Mouse (Mus musculus) heart, adult 8-10 months (tissue): ENCODE measurements at regions not wholly inside any gene's neighbourhood (a gene's known extent, or its start where the extent isn't known, plus 50 kb on each side); places are given as distances from the start of the nearest gene placed in this dataset.
"Not testable (repeated sequence)": the region's sequence is repeated elsewhere in the genome, so short reads cannot be mapped to it uniquely, and the experiment has no call there.

Experiments used
- DNase-seq: peaks from one replicate; pipeline ENCODE4 v3.0.0; 2022; ENCODE audit warnings: low spot score

DNA sequence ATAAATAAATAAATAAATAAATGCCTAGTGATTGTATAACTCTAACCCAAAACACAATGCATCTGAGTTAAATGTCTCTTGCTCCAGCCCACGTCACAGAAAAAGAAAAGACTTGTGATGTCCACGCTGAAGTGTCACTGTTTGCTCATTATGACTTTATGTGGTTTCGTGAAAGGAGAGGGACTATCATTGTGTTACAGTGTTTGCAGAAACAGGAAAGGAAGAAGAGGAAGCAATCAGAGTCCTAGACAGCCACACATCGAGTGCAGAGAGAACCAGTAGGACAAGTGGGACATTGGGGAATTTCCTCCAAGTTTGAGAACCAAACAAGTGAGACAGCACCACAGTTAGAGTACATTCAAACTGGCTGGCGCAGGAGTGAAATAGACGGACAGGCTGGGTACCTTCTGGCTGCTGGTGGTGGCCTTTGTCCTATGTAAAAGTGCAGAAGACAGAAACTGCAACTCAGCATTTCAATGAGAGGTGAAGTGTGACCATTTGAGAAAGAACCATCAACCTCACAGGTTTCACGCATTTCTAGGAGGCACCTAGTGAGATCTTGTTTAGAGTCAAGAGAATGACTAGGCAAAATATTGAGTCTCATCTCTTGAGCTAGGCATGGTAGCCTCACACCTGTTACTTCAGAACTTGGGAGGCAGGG, 59.6 kb downstream of the Fasl start:
- DNase-seq, result no peak

DNA sequence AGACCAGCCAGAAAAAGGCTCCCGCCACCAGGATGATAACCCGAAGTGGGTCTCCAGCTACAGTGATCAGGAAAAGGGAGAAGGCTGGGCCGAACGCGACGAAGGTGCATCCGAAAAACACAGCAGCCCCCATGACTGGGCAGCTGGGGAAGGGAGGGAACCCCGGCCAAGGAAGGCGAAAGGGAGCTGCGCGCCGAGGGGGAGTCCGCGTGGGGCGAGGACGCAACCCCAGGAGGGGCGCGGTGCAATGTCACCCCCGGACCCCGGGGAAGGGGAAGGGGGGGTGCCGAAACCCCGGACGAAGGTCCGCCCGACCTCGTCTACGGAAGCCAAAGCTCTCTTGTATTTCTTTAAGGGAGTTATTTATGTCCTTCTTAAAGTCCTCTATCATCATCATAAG, 60.9 kb downstream of the Fasl start:
- DNase-seq, result not testable (repeated sequence)

DNA sequence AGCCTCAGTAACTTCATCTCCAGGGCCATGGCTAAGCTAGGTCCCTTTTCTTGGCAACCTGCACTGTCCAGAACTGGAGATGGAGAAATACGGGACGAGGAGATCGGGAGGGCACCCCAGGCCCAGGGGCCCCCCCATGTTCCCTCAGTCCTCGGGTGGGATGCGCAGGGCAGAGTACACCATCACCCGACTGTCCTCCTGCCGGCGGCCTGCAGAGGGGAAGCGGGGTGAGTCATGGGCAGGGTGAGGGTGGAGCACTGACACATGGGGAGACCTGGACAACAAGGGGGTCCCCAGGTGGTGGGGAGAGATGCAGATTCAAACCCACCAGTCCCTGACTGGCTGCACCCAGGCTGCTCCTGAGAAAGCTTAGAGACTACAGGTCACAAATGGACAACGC, 62.2 kb downstream of the Fasl start:
- not testable (repeated sequence) for DNase-seq

DNA sequence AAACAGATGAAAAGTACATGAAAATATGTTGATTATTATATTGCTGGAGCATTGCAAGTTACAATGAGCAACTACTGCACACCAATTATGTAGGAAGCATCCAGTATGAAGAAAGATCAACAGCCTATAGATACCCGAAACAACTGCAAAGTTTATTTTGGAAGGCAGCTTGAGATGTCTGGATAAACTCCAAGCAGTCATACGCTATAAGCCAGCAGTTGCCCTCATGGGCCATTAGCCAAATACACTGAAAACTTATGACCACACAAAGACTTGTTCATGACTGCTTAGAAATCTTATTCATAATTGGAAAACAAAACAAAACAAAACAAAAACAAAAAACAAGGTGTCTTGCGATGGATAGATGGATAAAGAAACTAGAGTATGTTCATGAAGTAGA, 68.4 kb downstream of the Fasl start:
- no peak for DNase-seq

DNA sequence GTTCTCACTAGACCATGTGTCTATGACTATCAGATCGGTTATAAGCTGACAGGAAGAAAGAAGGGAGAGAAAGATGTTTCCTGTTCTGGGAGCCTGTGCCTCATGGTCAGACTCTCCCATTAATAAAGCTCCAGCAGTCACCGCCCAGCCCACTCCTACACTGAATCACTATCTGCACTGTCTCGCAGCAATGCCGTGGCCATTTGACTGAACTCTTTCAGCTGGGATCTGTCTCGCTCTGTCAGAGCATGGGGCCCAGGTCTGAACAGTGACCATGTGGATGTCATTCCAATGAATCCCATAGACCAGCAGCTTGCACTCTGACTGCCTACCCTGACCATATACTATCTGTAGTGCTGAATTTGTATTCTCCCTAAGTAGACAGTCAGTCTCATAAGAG, 70.0 kb downstream of the Fasl start:
- no peak for DNase-seq

DNA sequence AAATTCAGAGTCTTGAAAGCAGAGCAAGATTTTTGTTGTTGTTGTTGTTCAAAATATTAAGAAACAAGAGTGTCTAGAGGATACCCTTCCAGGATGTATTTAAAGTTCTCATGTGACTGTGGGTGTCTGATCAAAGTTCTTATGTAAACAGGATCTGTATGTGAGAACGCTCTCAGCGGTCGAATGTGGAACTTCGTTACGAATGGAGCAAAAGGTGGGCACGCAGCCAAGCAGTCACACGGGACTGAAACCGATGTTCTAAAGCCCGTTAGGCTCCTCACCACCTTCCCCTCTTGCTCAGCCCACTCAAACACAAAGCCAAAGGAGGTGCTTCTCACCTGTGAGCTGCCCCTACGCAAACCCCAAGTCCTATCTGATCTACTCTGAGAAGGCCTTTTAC, 75.4 kb downstream of the Fasl start:
- DNase-seq, result peak; percentile 16

DNA sequence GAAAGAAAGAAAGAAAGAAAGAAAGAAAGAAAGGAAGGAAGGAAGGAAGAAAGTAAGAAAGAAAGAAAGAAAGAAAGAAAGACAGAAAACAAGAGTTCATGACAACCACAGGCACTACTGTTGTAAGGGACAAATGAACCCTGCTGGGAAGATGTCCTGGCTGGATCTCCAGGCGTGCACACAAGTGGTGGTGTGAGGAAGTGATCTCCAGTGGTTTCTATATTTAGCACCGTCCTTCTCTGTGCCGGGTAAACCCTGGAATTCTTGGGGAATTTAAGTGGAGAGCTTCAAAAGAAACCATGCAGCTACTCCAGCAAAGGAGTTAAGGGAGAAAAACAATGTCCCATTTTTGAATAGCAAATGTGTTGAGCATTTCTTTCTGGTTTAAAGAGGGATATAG, 76.0 kb downstream of the Fasl start:
- DNase-seq, result peak; percentile 3

DNA sequence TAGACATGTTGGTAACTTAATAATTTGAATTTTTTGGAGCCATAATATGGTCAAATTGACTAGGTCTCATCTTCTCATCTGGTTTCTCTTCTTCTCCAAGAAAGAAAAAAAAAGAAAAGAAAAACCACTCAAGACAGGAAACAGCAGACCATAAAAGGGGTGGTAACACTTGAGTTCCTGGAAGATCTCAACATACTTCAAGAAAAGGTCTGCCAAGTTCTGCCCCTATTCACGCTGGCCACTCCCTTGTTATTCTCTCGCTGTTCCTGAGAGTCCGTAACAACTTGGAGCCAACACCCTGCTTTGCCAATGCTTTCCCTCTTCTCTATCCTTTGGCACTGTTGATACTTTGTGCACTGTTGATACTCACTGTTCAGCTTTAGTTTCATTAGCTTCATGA, 81.2 kb downstream of the Fasl start:
- no peak for DNase-seq

DNA sequence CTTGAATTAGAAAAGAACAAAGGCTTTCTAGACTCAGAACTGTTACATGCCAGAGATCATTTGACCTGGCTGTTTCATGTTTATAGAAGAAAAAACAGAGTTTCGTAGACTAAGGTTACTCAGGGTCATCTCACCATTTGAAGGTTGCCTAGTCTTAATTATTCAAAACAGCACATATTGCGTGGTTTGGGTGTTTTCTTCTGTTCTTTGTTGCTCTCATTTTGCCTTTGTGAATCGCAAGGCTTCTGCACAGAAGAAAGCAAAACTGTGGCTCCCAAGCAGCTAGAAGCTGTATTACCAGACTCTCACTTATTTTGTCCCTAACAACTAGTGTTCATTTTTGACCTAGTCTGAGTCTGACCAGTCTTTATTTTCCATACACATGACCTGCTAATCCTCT, 83.3 kb downstream of the Fasl start:
- DNase-seq, result no peak

DNA sequence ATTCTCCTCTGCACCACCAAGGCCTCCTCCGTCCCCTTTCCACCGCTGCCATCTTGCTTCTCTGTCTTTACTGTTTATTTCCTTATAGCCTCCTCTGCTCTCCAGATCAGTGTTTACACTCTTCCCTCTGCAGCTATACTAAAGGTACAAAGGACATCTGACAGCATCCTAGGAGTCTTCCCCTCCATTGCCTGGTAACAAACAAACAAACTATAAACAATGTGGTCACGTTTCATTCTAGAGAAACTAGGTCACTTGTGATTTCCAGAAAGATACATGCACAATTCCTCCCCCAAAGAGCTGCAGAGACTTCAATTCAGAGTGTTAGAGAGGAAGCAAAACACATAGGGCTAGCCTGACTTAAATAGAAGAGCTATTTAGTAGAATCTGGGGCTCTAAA, 83.8 kb downstream of the Fasl start:
- DNase-seq, result no peak

DNA sequence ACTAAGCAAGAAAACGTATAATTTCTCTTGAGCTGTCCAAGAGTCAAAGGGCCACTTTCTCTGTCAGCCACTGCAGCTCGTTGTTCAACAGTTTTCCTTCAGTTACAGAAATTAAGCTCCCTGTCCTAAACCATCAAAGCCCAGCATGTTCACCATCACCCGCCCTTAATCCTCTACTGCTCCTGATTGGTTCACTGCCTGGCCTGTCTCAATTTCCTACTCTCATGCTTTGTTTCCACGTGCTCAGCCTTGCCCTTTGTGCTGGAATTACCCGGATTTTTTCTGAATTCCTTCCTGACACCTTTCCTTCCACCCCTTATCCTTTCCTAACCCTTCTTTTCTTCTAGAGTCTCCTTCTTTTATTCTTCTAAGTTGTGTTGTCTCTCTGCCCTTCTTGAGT, 92.4 kb downstream of the Fasl start:
- no peak for DNase-seq

DNA sequence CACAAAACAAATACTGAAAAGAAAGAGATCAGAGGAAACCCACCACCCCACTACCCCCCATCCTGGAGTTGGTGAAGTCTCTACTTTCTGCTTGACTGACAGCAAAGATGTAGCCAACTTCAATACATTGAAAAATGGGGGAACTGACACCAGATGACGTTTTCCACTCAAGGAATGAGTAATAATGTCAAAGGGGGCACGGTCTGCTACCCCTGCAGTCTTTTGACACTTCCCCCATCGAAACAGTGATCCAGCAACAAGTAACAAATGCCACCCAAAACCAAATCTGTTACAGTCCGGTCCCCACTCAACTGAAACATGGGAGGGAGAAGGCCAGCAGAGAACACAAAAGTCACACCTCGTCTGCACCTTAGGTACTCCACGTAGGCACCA, 94.5 kb downstream of the Fasl start:
- DNase-seq, result no peak

DNA sequence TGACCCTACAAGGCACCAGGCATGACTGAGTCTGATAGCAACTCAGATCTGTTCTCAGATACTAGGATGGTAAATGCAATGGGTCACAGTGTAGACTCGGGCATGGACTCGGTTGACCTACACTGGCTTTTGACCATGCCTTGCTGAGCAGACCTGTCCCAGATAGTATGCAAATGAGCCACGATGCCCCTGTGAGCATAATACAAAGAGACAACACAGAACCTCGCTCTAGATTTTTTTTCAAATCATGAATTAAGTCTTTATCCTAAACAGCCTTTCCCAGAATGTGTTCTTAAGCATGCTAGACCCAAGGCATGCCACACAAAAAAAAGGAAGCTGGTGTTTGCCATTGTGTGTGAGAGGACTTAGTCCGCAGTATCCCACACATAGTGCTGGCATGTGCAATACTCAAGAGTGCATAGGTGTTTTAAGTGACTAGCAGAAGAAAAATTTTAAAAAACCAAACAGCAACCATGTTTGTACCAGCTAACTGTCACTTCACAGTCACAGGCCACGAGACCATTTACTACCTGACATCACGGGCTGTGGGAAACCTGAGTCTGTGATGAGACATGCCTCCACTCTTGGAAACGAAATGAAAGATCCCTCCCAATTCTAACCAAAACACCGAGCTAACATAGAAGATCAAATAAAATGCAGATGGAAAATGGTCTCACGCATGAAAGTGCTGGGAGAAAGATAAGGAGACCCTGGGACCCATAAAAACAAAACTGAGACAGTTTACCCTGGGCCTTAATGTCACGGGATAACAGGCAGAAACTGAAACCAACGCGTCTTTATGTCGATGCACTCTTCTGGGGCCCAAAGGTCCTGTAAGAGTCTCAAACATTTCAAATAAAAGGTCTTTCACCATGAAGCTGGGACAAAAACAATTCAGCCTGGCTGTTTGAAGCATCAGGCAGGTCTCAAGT, 95.2 kb downstream of the Fasl start:
- no peak for DNase-seq

DNA sequence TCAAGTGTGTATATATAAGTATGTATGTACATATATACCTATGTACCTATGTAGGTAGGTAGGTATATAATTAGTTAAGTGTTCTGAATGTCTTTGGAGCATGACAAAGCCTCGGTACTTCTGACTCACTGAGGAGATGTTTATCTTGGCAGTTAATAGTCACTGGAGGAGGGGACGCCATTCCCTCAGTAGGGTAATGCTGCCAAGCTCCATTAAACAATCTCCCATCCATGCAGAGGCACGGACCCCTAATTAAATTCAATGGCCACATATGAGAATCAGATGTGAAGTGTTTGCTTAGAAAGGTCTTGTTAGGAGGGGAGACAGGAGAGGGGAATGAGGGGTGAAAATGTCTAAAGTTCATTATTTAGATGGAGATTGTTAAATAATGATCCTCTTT, 99.3 kb downstream of the Fasl start:
- no peak for DNase-seq

DNA sequence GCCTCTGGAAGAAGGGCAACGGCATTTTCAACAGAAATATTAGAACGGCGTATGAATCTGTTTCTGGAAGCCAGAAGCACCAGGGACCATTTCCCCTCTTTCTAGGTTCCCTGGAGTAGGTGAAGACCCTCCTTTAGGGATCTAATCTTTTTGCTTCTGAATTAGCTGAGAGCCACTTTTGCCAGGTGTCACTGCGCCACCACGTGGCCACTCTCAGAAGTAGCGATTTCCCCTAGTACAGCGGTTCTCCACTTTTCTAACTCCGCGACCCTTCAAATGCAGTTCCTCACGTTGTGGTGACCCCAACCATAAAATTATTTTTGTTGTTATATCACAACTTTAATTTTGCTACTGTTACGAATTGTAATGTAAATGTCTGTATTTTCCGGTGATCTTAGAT, 100.7 kb downstream of the Fasl start:
- peak; percentile 24 for DNase-seq

DNA sequence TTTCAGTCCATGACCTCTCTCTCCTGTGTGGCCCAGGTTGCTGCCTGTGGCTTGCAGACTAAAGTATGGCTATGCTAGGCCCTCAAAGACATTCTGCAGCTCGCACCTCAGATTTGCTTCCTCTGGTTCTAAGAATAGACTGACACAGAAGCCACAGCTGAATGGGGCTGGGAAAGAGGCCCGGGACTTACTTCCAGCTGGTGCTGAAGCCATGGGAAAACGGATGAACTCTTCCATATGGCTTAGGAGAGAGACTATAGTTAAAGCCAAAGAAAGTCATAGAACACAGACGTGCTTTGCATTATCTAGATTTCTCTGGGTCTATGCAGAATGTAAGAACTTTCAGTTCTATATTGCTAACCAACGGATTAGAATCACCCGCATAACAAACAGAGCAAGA, 107.7 kb downstream of the Fasl start:
- DNase-seq, result no peak

DNA sequence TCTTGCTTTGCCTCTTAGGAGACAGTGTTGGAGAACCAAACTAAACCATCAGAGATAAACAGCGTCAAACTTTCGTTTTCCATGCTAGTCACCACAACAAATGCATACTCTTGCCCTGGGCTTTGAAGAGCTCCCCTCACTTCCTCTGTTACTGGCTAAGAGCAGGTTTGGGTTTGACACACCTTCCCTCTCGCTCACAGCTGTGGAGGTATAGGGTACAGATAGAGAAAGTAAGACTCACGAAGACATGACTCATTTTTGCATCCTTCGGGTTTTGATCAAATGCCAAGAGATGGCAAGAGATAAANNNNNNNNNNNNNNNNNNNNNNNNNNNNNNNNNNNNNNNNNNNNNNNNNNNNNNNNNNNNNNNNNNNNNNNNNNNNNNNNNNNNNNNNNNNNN, 117.4 kb downstream of the Fasl start:
- no peak for DNase-seq

DNA sequence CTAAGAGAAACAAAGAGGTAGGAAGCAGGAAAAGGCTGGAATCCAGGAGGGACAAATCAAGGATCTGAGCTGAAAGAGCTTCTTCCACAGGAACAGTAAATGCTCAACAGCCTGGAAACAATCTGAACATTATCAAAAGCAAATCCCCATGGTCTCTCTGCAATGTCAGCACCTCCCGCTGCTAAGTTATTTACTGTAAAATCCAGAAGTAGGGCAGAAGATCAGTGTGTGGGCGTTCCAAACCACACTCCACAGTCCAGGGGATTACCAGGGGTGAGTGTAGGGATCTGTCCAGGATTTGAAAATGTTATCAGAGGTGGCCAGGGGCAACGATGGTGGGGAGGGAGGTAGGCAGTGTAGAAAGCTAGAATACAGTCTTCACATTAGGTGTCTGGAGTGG, 124.0 kb downstream of the Fasl start:
- DNase-seq, result no peak

DNA sequence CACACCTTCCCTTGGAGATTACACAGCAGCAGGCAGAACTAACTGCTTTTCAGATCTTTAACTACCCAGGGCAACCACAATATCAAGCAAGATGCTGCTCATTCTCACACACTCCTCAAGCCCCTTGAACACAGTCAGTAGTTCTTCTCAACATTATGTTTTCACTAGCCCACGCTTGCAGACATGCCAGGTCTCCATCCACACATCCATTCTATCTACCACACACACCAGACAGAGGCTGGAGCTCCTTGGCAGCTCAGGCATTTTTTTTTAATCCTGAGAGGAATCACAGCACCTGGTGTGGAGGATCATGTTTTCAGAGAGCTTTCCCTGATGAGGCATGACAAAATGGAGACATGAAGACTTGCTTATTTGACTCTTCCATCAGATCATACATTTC, 124.9 kb downstream of the Fasl start:
- no peak for DNase-seq

DNA sequence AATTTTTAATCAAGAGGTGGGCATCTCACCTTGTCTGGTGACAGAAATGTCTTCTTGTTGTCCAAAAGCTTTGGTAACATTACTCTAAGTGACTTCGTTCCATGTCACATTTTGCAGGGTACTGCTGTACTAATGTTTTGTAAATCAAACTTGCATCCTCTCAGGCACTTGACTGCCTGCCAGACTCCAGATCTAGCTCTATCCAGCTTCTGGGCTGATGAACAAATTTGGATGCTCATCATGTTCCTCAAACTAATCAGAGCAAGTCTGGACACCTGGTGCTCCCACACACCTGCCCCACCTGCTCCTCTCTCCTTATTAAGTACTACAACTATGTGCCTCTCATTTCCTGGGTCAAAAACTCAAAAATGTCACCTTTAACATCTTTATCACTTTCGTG, 126.1 kb downstream of the Fasl start:
- DNase-seq, result no peak

DNA sequence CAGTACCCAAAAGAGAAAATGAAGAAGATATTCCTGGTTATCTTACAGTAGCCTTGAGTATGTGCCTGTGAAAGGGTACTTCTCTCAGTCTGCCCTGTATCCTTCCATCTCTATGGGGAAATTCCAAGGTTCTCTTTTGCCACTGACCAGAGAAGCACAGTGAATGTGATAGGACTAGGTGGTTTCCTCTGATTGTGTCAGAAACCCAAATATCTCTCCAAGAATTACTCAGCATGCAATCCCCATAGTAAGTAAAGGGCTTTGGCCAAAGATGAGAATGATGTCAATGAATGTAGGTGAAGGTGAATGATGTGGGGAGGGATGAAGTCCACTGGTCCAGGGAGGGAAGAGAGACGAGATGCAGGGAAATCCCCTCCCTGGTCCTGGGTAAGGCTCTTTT, 130.8 kb downstream of the Fasl start:
- DNase-seq, result no peak

DNA sequence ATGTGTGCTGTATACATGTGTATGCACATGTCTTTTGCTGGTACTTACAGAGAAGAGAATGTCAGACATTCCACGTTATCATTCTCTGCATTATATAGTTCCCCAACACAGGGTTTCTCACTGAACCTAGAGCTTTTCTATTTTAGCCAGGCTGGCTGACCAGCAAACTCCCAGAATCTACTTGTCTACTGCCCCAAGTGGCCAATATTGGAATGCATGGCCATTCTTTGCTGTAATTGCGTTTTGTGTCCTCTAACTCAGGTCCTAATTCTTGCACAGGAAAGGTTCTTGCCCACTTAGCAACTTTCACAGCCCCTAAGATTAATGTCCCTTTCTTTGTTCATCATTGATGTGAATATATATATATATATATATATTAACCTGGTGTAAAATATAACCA, 138.9 kb downstream of the Fasl start:
- no peak for DNase-seq

DNA sequence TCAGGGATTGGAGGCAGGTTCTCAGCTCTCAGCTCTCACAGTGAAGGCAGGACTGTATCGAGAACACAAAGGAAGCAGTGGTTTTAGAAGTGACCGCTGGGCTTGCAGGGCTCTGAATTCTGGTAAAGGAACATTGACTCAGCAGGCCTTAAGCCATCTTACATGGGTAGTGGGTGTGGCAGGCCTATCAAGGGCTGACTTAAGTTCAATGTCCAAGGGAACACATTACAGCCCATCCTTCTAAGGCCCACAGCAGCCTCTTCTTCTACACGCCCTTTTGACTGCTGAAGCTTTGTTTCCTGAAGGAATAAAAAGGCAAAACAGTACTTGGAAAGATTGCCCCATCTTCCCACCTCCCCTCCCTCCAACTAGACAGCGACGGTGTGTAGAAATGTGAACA, 137.6 kb downstream of the Tnfsf18 start:
- no peak for DNase-seq
